Mouse (Mus musculus): ENCODE measurements around the gene Slc41a2. TPM values are rescaled to one million over a fixed set of nuclear protein-coding genes. Genes with fewer than 3 reads are reported as not detected.

The Slc41a2 gene
- polyA plus RNA-seq, 1 experiment from 2014 or later, result 4.9 TPM

DNA sequence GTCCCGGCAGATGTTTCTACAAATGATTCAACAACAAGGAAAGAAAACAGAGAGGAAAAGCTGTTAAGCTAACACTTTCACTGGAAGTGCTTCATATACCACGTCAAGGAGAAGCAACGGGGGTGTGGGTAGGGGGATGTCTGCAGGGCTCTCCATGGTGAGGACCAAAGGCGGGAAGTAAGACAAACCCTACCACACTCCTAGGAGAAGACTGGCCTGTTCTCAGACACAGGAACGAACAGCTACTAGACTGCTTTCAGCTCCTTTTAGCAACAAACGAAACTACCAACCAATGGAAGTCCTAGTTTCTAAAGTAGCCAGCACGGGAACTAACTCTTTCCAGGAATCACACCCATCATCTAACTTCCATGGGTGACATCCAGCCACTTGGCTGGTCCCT, 89.6 kb downstream of the Slc41a2 start:
- Histone ChIP-seq H3K9ac (ENCODE audit: low read depth, low read length) (no peak overlapping the region), H3K27ac (replicated peaks; ENCODE audit: low read depth, low read length) (no peak overlapping the region), H3K4me2 (ENCODE audit: low read depth, low read length) (no peak overlapping the region), H3K9me3 (ENCODE audit: control insufficient read depth, low read length) (no peaks in the 10 kb centered on the region), H3K4me3 (ENCODE audit: low read depth, low read length) (no peak overlapping the region), H3K36me3 (ENCODE audit: control insufficient read depth, insufficient read depth, low read length) (no peaks in the 10 kb centered on the region), H3K27me3 (replicated peaks; ENCODE audit: control insufficient read depth, insufficient read depth, low read length) (no peaks in the 10 kb centered on the region), H3K4me1 (ENCODE audit: control insufficient read depth, insufficient read depth, low read length) (0 out of 2 replicates have a peak, but pooled peaks cover 2% of the 10 kb centered on the region)
- no peak for ATAC-seq (ENCODE audit: low read depth)
- no peak for DNase-seq (ENCODE audit: low spot score)
- 64% methylated on average over 7 of the region's 7 CpGs for WGBS

DNA sequence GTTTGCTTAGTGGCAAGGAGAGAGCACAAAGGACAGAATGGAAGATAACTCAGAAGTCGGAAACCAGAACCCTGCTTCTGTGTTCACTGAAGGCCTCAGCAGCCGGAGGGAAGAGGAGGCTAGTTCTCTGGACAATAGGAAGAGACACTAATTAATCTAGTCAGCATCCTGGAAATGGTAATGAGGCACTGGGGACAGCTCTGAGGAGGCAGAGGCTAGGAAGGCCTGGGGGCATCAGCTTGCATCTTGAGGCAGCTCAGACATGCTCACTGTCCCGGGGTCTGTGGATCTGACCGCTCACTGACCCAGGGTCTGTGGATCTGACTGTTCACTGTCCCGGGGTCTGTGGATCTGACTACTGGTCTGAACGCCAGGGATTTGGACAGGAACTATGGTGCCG, 92.0 kb downstream of the Slc41a2 start:
- H3K27ac ChIP-seq (replicated peaks; ENCODE audit: low read depth, low read length), result no peak overlapping the region
- H3K4me2 ChIP-seq (ENCODE audit: low read depth, low read length), result no peak overlapping the region
- no peaks in the 10 kb centered on the region for H3K36me3 ChIP-seq (ENCODE audit: control insufficient read depth, insufficient read depth, low read length)
- peaks cover 7% of the 10 kb centered on the region; the same call in 1 of the 2 replicates for H3K4me1 ChIP-seq (ENCODE audit: control insufficient read depth, insufficient read depth, low read length)
- H3K9me3 ChIP-seq (ENCODE audit: control insufficient read depth, low read length), result no peaks in the 10 kb centered on the region
- no peak overlapping the region for H3K9ac ChIP-seq (ENCODE audit: low read depth, low read length)
- ATAC-seq (ENCODE audit: low read depth) (no peak; the same call in 1 of the 2 replicates), DNase-seq (ENCODE audit: low spot score) (no peak)
- no peaks in the 10 kb centered on the region for H3K27me3 ChIP-seq (replicated peaks; ENCODE audit: control insufficient read depth, insufficient read depth, low read length)
- no peak overlapping the region for H3K4me3 ChIP-seq (ENCODE audit: low read depth, low read length)
- WGBS, result 53% methylated on average over 7 of the region's 7 CpGs

DNA sequence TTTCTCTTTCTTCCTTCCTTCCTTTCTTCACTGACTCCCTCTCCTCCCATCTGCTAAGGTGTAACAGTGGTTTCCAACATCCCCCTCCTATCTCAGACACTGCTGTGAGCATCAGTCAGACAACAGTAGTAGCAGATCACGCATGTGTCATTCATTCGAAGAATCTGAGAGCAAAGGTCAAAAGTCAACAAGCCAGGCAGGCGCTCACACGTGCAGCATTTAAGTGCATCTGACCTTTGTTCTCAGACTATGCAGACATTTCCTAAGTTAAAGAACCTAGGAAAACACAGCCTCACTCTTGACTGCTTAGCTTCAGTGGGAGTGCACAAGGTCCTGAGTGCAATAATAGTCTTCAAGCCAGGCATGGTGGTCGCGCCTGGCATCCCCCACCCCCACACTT, 93.6 kb downstream of the Slc41a2 start:
- 32% methylated on average over 6 of the region's 6 CpGs for WGBS
- Histone ChIP-seq H3K27me3 (replicated peaks; ENCODE audit: control insufficient read depth, insufficient read depth, low read length) (no peaks in the 10 kb centered on the region), H3K36me3 (ENCODE audit: control insufficient read depth, insufficient read depth, low read length) (no peaks in the 10 kb centered on the region), H3K9ac (ENCODE audit: low read depth, low read length) (no peak overlapping the region), H3K9me3 (ENCODE audit: control insufficient read depth, low read length) (no peaks in the 10 kb centered on the region), H3K4me3 (ENCODE audit: low read depth, low read length) (no peak overlapping the region), H3K4me2 (ENCODE audit: low read depth, low read length) (no peak overlapping the region), H3K27ac (replicated peaks; ENCODE audit: low read depth, low read length) (no peak overlapping the region), H3K4me1 (ENCODE audit: control insufficient read depth, insufficient read depth, low read length) (peaks cover 7% of the 10 kb centered on the region; the same call in 1 of the 2 replicates)
- no peak for ATAC-seq (ENCODE audit: low read depth)
- DNase-seq (ENCODE audit: low spot score), result no peak

DNA sequence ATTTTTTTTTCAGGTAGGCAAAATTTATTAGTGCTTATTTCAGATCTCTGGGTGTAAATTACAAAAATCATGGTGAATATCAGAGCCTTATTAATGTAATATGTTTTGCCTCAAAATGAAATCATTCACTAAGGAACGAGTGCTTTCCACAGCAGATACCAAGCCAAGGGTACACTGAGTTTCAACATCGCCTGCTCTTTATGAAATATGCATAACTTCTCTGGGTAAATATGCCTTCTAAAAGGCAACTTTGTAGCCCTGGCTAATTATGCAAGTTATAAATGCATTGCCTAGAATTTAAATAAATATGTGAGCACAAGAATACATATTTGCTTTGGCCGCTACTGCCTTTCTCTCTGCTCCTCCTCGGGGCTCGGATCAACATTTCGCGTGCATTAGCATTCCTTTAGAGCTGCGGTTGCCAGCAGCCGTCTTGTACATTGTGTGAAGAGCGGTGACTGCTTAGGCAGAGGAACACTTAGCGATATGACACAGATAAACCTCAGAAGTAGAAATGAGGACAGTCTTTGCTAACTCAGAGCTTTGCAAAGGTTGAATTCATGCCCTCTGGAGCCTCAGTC, 95.5 kb downstream of the Slc41a2 start:
- Histone ChIP-seq H3K9me3 (ENCODE audit: control insufficient read depth, low read length) (no peaks in the 10 kb centered on the region), H3K4me1 (ENCODE audit: control insufficient read depth, insufficient read depth, low read length) (peaks cover 7% of the 10 kb centered on the region; the same call in 1 of the 2 replicates), H3K4me2 (ENCODE audit: low read depth, low read length) (no peak overlapping the region), H3K36me3 (ENCODE audit: control insufficient read depth, insufficient read depth, low read length) (no peaks in the 10 kb centered on the region), H3K27me3 (replicated peaks; ENCODE audit: control insufficient read depth, insufficient read depth, low read length) (no peaks in the 10 kb centered on the region), H3K4me3 (ENCODE audit: low read depth, low read length) (no peak overlapping the region), H3K27ac (replicated peaks; ENCODE audit: low read depth, low read length) (no peak overlapping the region), H3K9ac (ENCODE audit: low read depth, low read length) (no peak overlapping the region)
- 40% methylated on average over 11 of the region's 11 CpGs for WGBS
- DNase-seq (ENCODE audit: low spot score), result peak; percentile 78
- ATAC-seq (ENCODE audit: low read depth), result 0 out of 2 replicates have a peak, but pooled peaks have one; percentile 26

DNA sequence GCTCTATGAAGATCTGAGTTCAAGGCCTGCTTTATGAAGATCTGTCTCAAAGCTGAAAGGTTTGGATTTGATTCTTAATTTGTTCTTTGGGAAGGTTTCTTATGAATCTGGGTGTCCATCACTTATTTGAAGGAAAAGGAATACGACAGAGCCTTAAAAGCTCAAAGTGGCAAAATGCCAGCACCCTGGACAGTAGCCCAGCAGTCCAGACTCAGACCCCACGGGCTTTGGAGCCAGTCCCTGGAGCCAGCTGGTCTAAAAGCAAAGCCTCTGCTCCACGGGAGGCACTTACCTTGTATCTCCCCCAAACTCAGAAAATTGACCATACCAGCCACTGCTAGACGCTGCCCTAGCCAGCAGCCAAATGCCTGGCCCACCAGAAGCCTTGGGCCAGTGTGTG, 103.3 kb downstream of the Slc41a2 start:
- WGBS, result 58% methylated on average over 4 of the region's 4 CpGs
- DNase-seq (ENCODE audit: low spot score) (no peak), ATAC-seq (ENCODE audit: low read depth) (no peak)
- H3K27ac ChIP-seq (replicated peaks; ENCODE audit: low read depth, low read length), result no peak overlapping the region
- H3K4me2 ChIP-seq (ENCODE audit: low read depth, low read length), result no peak overlapping the region
- no peak overlapping the region for H3K4me3 ChIP-seq (ENCODE audit: low read depth, low read length)
- no peak overlapping the region for H3K9ac ChIP-seq (ENCODE audit: low read depth, low read length)
- H3K9me3 ChIP-seq (ENCODE audit: control insufficient read depth, low read length), result no peaks in the 10 kb centered on the region
- no peaks in the 10 kb centered on the region for H3K27me3 ChIP-seq (replicated peaks; ENCODE audit: control insufficient read depth, insufficient read depth, low read length)
- H3K4me1 ChIP-seq (ENCODE audit: control insufficient read depth, insufficient read depth, low read length), result peaks cover 10% of the 10 kb centered on the region
- no peaks in the 10 kb centered on the region for H3K36me3 ChIP-seq (ENCODE audit: control insufficient read depth, insufficient read depth, low read length)

DNA sequence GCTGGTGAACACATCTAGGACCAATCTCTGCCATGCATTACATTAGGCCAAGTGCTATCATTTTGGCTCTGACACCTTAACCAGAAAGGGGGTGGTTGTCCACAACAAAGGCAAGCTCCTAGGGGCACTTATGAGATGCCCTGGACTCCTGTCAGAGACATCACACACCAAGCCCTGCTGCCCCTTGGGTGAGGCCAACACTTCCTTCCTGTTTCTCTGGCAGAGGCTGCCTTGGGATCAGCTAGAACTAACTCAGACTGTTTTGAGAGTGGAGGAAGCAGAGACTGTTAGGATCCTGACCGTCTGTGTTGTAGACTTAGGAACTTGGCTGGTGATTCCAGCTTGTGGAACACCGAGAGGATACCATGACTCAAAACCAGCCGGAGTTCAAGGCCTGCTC, 103.7 kb downstream of the Slc41a2 start:
- Histone ChIP-seq H3K27ac (replicated peaks; ENCODE audit: low read depth, low read length) (no peak overlapping the region), H3K9ac (ENCODE audit: low read depth, low read length) (no peak overlapping the region), H3K36me3 (ENCODE audit: control insufficient read depth, insufficient read depth, low read length) (no peaks in the 10 kb centered on the region), H3K4me1 (ENCODE audit: control insufficient read depth, insufficient read depth, low read length) (peaks cover 10% of the 10 kb centered on the region), H3K27me3 (replicated peaks; ENCODE audit: control insufficient read depth, insufficient read depth, low read length) (no peaks in the 10 kb centered on the region), H3K9me3 (ENCODE audit: control insufficient read depth, low read length) (no peaks in the 10 kb centered on the region), H3K4me2 (ENCODE audit: low read depth, low read length) (no peak overlapping the region), H3K4me3 (ENCODE audit: low read depth, low read length) (no peak overlapping the region)
- DNase-seq (ENCODE audit: low spot score) (no peak), ATAC-seq (ENCODE audit: low read depth) (no peak)
- WGBS, result 81% methylated on average over 3 of the region's 3 CpGs

DNA sequence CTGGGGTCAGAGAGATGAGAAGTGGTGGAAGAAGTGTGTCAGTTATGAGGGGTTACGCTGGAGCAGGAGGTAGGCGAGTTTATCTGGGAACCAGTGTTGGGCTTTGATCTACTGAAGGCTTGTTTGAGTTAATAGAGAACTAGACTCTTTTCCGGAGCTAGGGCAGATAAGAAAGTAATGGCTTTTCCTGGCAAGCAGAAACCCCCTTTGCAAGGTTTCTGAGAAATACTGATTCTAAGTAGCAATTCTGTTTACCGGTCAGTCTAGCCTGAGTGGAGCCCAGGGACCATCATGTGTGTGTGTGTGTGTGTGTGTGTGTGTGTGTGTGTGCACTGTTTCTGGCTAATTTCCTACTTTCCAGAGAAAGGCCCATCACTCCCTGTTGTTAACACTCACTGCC, 109.1 kb downstream of the Slc41a2 start:
- Histone ChIP-seq H3K27me3 (replicated peaks; ENCODE audit: control insufficient read depth, insufficient read depth, low read length) (no peaks in the 10 kb centered on the region), H3K36me3 (ENCODE audit: control insufficient read depth, insufficient read depth, low read length) (no peaks in the 10 kb centered on the region), H3K4me3 (ENCODE audit: low read depth, low read length) (no peak overlapping the region), H3K9ac (ENCODE audit: low read depth, low read length) (no peak overlapping the region), H3K27ac (replicated peaks; ENCODE audit: low read depth, low read length) (no peak overlapping the region), H3K4me1 (ENCODE audit: control insufficient read depth, insufficient read depth, low read length) (no peaks in the 10 kb centered on the region), H3K9me3 (ENCODE audit: control insufficient read depth, low read length) (no peaks in the 10 kb centered on the region), H3K4me2 (ENCODE audit: low read depth, low read length) (no peak overlapping the region)
- DNase-seq (ENCODE audit: low spot score) (no peak), ATAC-seq (ENCODE audit: low read depth) (no peak)
- WGBS, result 83% methylated on average over 4 of the region's 4 CpGs

DNA sequence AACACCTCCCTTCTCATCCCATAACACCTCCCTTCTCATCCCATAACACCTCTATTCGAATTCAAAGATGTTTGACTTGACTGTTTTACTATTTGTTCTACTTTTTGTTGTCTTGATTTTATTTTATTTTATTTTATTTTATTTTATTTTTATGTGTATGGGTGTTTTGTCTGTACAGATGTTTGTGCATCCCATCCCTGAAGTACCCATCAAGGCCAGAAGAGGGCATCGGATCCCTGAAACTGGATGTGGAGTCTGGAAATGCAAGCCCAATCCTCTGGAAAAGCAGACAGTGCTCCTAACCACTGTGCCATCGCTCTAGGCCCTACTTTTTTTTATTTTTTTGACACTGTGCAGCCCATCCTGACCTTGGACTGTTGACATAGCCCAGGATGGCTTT, 112.7 kb downstream of the Slc41a2 start:
- H3K9ac ChIP-seq (ENCODE audit: low read depth, low read length), result no peak overlapping the region
- H3K9me3 ChIP-seq (ENCODE audit: control insufficient read depth, low read length), result no peaks in the 10 kb centered on the region
- H3K27ac ChIP-seq (replicated peaks; ENCODE audit: low read depth, low read length), result no peak overlapping the region
- DNase-seq (ENCODE audit: low spot score), result no peak
- H3K4me1 ChIP-seq (ENCODE audit: control insufficient read depth, insufficient read depth, low read length), result no peaks in the 10 kb centered on the region
- no peak overlapping the region for H3K4me2 ChIP-seq (ENCODE audit: low read depth, low read length)
- H3K4me3 ChIP-seq (ENCODE audit: low read depth, low read length), result no peak overlapping the region
- no peaks in the 10 kb centered on the region for H3K27me3 ChIP-seq (replicated peaks; ENCODE audit: control insufficient read depth, insufficient read depth, low read length)
- WGBS, result 37% methylated on average over 3 of the region's 3 CpGs
- H3K36me3 ChIP-seq (ENCODE audit: control insufficient read depth, insufficient read depth, low read length), result no peaks in the 10 kb centered on the region
- no peak for ATAC-seq (ENCODE audit: low read depth)

DNA sequence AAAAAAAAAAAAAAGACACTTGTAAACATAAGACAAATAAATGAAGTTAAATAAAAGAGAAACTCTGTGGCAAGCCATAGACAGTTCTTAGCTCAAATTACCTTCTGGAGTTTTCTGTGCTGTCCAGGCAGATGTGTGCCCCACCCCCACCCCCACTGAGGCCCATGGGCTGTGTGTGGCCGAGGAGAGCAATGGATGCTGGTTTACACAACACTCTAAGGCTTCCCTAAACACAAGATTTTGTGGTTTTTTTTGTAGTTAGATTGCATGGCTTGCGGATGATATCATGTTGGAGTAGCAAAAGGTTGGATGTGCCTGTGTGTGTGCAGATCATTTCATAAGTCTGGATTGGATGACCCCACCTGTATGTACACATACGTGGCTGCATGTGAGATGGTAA, 116.8 kb downstream of the Slc41a2 start:
- H3K27me3 ChIP-seq (replicated peaks; ENCODE audit: control insufficient read depth, insufficient read depth, low read length), result no peaks in the 10 kb centered on the region
- H3K4me3 ChIP-seq (ENCODE audit: low read depth, low read length), result no peak overlapping the region
- no peaks in the 10 kb centered on the region for H3K36me3 ChIP-seq (ENCODE audit: control insufficient read depth, insufficient read depth, low read length)
- no peak overlapping the region for H3K9ac ChIP-seq (ENCODE audit: low read depth, low read length)
- DNase-seq (ENCODE audit: low spot score) (no peak), ATAC-seq (ENCODE audit: low read depth) (no peak)
- H3K27ac ChIP-seq (replicated peaks; ENCODE audit: low read depth, low read length), result no peak overlapping the region
- no peak overlapping the region for H3K4me2 ChIP-seq (ENCODE audit: low read depth, low read length)
- H3K4me1 ChIP-seq (ENCODE audit: control insufficient read depth, insufficient read depth, low read length), result no peaks in the 10 kb centered on the region
- no peaks in the 10 kb centered on the region for H3K9me3 ChIP-seq (ENCODE audit: control insufficient read depth, low read length)
- WGBS, result 73% methylated on average over 3 of the region's 3 CpGs
